Mouse (Mus musculus): ENCODE measurements around the gene Ism2. TPM values are rescaled to one million over a fixed set of nuclear protein-coding genes. Genes with fewer than 3 reads are reported as not detected.

Gene Ism2
- polyA plus RNA-seq, 1 experiment from 2014 or later, result 0.60 TPM

Small RNA genes within 50 kb of the gene (microRNA-seq; reads per million reads assigned to microRNA genes)
- not detected for gene Gm47293

Other genes with a start within 250 kb of the Ism2 start
- gene Ngb, start 197.2 kb downstream of the Ism2 start, polyA plus RNA-seq (2015; fragmentation: Nextera tagmentation; extraction: Ambion mirVana), result 1.0 and 1.2 TPM in 2 replicates
- 23.6 and 28.0 TPM in 2 replicates for gene Gstz1, start 152.5 kb downstream of the Ism2 start, polyA plus RNA-seq (2015; fragmentation: Nextera tagmentation; extraction: Ambion mirVana)
- gene Pomt2, start 151.7 kb downstream of the Ism2 start, polyA plus RNA-seq (2015; fragmentation: Nextera tagmentation; extraction: Ambion mirVana), result 11.4 and 12.4 TPM in 2 replicates
- gene Samd15, start 100.0 kb downstream of the Ism2 start, polyA plus RNA-seq (2015; fragmentation: Nextera tagmentation; extraction: Ambion mirVana), result 1.7 and 2.1 TPM in 2 replicates
- 3.8 and 3.9 TPM in 2 replicates for gene Tmed8, start 99.3 kb downstream of the Ism2 start, polyA plus RNA-seq (2015; fragmentation: Nextera tagmentation; extraction: Ambion mirVana)
- 1.6 and 1.7 TPM in 2 replicates for gene Noxred1, start 61.0 kb downstream of the Ism2 start, polyA plus RNA-seq (2015; fragmentation: Nextera tagmentation; extraction: Ambion mirVana)
- 56.9 and 58.2 TPM in 2 replicates for gene Vipas39, start 33.4 kb downstream of the Ism2 start, polyA plus RNA-seq (2015; fragmentation: Nextera tagmentation; extraction: Ambion mirVana)
- 196 and 211 TPM in 2 replicates for gene Ahsa1, start 33.2 kb downstream of the Ism2 start, polyA plus RNA-seq (2015; fragmentation: Nextera tagmentation; extraction: Ambion mirVana)
- 63.9 and 65.1 TPM in 2 replicates for gene Sptlc2, start 88.7 kb upstream of the Ism2 start, polyA plus RNA-seq (2015; fragmentation: Nextera tagmentation; extraction: Ambion mirVana)
- gene Slirp, start 144.2 kb upstream of the Ism2 start, polyA plus RNA-seq (2015; fragmentation: Nextera tagmentation; extraction: Ambion mirVana), result 293 and 311 TPM in 2 replicates
- 41.7 and 43.9 TPM in 2 replicates for gene Alkbh1, start 144.3 kb upstream of the Ism2 start, polyA plus RNA-seq (2015; fragmentation: Nextera tagmentation; extraction: Ambion mirVana)
- gene Snw1, start 172.6 kb upstream of the Ism2 start, polyA plus RNA-seq (2015; fragmentation: Nextera tagmentation; extraction: Ambion mirVana), result 122 and 124 TPM in 2 replicates
- gene Gm5788, start 195.0 kb upstream of the Ism2 start, polyA plus RNA-seq (2015; fragmentation: Nextera tagmentation; extraction: Ambion mirVana), result not detected in 2 replicates
- not detected in 2 replicates for gene Gm8300, start 214.6 kb upstream of the Ism2 start, polyA plus RNA-seq (2015; fragmentation: Nextera tagmentation; extraction: Ambion mirVana)

Data from neural tube, embryonic 13.5 days (tissue).